Mouse (Mus musculus) lung, adult 2 months (tissue): ENCODE results near the gene Ica1l.

Experiments used
- CTCF ChIP-seq: fragments of 200-500 bp; IDR thresholded peaks from 2 replicates; pipeline ENCODE4 v1.5.1; 2011; ENCODE audit warnings: mild to moderate bottlenecking, low read length, control low read depth; ENCODE audit not compliant: insufficient read depth
- POLR2A ChIP-seq: fragments of 200-500 bp; IDR thresholded peaks from 2 replicates; pipeline ENCODE4 v1.6.1; 2011; ENCODE audit warnings: low read depth, mild to moderate bottlenecking, control low read depth, low read length, borderline replicate concordance; ENCODE audit errors: extremely low read depth

- TF ChIP-seq POLR2A (no peak), CTCF (no peak)
Measured at GRCm38 (mm10) chr1:60000319-60000718, 42.7 kb downstream of the Ica1l start.
